Mouse (Mus musculus) cerebellum, adult 11-12 months (tissue): ENCODE results near the gene Sh3gl1.

ENCODE experiments used
- DNase-seq: peaks from one replicate; pipeline ENCODE4 v3.0.0; 2022

Gene Sh3gl1

DNA sequence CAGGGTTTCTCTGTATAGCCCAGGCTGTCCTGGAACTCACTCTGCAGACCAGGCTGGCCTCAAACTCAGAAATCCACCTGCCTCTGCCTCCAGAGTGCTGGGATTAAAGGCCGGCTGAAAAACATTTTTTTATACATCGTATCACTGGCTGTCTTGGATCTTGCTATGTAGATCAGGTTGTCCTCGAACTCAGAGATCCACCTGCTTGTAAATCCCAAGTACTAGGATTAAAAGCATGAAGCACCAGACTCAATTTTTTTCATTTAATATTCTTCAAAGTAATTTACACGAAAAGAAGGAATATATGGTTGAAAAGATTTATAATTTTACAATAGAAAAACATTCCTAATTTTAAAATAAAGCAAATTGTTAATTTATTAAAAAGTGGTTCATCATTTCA, 2.9 kb upstream of the Sh3gl1 start:
- DNase-seq: no peak

DNA sequence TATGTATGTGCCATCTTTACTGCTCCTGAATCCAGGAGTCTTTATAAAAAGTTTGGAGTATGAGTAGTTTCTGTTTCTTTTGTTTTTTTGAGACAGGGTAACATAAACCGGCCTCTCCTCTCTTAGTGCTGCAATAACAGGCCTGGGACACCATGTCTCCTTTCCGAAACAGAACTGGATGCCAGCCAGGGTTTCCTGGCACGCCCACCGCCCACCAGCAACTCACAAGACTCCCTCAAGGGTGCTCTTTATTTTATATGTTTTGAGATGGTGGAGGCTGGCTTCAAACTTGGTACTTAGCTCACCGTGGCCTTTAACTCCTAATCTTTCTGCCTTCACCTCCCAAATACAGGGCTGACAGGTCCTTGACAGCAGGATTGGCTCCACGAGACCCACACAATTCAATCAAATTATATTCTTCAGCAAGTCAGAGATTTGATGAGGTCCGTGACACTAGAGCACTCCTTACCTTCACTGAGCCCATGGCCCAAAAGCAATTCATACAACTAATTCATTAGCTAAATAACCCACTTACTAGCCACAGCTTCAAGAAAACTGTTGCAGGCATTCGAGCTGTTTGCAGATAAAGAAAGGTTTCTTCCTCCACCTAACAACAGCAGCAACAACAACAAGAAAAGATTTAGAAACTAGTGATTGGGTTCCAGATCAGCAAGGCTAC, 2.3 kb upstream of the Sh3gl1 start:
- DNase-seq: peak; percentile 69

DNA sequence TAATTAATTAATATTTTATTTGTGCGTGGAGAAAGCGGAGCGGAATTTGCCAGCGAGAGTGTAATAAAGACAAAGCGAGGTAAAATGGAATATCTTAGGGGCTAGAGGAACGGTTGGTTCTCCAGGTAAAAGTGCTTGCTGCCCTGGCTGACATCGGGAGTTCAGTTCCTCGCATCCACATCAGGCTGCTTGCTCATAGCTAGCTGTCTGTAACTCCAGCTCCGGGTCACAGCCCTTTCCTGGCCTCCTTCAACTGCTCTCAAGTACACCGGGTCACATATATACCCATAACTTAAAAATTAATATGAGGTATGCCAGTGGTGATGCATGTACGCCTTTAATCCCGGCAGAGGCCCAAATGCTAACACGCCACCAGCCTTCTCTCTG, 459 bp upstream of the Sh3gl1 start:
- no peak for DNase-seq

DNA sequence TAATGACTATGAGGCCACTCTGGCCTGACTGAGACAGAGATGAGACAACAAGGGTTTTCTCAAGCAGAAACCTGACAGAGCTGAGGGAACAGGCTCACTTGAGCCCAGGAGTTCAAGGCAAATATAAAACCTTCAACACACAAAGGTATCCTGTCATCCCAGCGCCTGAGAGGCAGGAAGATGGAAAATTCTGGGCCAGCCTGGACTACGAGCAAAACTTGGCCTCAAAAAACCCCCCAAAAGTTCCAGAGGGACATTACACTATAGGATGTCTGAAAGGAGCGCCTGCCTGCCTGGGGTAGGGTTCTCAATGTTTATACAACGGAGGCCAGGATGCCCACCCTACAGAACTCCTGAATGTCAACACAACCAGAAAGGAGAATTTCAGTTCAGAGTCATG, 1.2 kb downstream of the Sh3gl1 start:
- DNase-seq: peak; percentile 22

DNA sequence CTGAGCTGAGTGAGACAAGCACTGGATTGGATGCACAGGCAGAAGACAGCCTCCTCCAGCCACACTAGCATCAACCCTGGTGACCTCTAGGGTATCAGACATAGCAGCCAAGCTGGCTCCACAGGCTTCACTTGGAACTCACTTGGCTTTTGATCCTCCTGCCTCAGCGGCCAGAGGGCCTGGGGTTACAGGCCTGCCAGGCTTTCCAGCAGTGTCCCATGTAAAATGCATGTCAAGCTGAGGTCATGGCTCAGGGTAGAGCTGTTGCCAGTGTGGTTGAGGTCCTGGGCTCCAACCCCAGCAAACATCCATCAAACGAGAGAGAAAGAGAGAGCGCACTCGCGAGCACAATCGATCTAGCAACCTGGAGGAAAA, 1.7 kb downstream of the Sh3gl1 start:
- peak; percentile 40 for DNase-seq

DNA sequence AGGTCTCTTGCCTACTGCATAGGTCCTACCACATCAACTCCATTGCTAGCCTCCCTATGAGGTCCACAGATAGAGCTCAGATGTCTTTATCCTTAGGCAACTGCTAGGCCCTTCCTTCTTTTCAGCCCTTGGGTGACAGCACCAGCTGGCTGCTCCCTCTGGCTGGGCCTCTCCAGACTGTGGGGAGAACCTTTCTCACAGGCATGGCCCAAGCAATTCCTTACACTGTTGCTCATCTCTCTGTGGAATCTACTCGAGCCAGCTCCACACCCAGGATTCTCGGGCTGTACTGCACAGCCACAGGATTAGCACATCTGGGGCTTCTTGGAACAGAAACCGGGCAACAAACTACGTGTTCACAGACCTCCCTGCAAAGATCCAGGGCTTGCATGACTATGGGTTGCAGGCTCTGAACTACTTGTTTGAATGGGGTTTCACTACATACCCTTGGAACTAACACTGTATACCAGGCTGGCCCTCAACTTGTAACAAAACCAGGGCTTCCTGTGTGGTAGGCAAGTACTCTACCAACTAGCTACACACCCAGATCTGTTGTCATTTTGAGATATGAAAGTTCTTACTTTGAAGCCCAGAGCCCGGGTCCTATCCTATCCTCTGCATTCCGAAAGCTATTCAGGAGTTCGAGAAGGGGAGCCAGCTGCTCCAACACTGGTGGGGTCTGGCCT, 2.3 kb downstream of the Sh3gl1 start:
- DNase-seq: peak; percentile 27

DNA sequence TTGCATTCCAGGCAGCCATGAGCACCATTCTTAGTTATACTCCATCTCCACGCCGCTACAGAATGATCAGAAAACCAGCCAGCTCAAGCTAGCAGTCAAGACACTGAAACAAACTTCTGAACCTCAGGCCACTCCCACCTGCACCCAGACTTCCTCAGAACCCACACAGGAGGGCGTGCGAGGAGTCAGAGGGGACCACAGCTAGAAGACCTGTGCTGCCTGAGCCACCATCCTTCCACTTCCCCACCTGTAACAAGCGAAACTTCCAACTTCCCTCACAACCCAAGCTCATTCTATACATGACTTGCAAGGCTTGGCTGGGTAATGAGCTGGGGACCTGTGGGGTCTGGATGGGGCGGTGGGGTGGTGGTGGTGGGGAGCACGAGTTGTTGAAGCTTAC, 3.6 kb downstream of the Sh3gl1 start:
- peak; percentile 22 for DNase-seq

DNA sequence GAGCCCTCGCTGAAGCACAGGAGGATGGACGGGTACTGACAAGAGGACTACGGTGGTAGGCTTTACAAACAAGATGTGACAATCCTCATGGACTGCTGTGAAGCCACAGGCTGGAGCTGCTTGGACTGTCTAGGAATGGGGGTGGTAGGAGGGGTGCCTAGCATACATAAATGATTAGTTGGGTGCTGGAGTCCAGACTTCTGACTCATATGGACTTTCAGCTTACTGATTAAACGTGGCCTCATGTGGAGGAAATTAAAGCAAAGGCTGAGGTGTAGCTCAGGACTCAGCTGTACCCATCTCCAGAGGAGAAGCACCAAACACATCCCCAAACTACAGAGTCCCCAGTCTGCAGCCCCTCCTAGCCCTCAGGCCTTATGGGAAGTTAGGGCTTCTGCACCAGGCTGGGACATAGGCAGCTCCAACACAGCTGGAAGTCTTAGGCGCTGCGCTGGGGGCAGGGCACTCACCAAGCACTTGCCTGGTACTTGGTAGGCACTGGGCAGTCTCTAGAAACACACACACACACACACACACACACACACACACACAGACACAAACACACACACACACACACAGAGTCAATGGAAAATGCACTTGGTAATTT, 4.2 kb downstream of the Sh3gl1 start:
- DNase-seq: peak; percentile 36

DNA sequence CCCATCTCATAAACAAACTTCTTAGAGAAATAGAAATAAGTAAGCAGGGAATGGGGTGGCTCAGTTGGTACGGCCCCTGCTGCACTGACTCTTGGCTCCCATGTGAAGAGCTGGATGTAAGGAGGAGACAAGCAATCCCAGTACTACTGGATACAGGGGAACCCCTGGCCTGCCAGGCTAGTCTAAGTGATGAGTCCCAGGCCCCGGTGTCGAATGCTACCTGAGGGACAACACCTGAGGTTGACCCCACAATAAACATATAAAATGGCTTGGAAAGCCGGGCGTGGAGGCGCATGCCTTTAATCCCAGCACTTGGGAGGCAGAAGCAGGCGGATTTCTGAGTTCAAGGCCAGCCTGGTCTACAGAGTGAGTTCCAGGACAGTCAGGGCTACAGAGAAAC, 5.0 kb downstream of the Sh3gl1 start:
- peak; percentile 38 for DNase-seq

DNA sequence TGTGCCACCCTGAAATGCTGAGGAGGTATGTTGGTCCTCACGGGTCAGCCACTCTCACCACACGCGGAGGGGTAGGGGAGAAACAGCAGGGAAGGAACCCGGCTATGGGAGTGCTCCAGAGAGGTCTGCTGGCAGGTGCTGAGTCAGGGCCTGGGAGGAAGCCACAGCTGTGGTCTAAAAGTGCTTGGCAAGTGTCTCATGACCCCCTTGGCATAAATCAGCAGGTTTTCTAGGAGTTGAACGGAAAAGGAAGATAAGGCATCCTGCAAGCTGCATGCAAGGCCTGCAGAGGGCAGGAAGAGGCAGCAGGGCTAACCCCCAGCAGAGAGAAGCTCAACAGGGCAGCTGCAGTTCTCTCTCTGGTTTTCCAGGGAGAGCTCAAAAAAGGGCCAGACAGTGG, 5.5 kb downstream of the Sh3gl1 start:
- DNase-seq: peak; percentile 58

DNA sequence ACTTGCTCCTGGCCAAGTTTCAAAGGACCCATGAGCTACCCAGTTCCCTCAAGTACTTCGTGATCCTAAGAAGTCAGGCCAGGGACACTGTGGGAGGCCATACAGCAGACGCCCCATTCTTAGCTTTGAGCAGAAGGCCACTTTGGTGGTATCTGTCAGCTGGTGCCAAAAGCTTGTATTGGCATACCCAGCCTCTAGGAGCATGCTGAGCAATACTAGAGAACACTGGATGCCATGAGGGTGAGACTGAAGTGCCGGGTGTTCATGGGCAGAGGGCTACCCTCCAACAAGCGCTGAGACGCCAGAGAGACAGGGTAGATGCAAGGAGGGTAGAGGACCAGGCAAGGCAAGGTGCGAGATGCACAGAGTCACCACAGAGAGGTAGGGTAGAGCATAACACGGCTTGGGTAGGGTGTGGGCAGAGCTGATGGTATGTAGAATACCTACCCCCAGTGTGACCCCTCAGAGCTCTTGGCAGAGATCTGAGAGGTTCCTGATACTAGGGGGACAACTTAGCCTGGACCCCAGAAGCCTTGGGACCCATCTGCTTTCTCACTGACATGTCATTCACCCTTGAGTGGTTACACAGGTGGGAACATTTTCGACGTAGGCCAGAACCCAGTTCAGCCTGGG, 6.1 kb downstream of the Sh3gl1 start:
- peak; percentile 63 for DNase-seq

DNA sequence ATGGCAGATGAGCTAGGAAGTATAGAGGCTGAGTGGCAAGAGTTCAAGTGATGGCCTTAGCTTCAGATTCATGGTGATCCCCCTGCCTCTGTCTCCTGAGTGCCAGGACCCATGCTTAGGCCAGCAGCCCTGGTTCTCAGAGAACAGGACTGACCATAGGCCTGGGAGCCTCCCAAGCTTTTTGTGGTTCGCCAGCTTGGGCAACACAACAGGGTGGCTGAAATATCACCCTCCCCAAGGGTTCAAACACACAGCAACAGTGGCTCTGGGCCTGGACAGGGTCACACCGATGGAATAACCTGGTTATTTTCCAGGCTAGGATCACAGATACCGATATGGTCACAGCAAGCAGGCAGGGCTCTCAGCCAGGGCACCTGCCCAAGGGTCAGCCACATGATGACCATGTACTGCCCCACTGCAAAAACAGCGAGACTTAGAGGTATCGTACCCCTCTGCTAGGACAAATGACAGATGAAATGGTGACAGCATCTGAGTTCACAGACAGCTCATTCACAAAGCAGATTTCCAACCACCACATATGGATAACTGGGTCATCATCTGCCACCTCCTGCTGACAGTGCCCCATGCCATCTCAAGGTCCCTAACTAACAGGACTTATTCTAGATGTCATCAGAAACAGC, 8.5 kb downstream of the Sh3gl1 start:
- DNase-seq: peak; percentile 75

DNA sequence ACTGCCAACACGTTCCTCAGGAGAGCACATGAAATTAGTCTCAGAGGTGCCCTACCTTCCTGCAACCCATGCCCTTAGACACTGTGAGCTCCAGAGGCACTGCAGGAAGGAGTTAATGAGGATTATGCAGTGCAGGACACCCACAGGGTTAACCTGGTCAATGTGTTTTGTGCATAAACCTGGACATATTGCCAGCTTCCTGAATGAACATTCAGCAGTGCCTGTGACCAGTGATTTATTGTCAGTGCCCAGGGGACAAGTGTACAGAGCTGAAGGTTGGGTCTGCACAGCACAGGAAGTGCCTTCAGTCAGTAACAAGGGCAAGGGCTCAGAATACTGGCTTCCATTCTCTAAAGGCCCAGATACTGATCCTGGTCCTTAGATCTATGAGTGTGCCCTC, 9.6 kb downstream of the Sh3gl1 start:
- DNase-seq: peak; percentile 34

DNA sequence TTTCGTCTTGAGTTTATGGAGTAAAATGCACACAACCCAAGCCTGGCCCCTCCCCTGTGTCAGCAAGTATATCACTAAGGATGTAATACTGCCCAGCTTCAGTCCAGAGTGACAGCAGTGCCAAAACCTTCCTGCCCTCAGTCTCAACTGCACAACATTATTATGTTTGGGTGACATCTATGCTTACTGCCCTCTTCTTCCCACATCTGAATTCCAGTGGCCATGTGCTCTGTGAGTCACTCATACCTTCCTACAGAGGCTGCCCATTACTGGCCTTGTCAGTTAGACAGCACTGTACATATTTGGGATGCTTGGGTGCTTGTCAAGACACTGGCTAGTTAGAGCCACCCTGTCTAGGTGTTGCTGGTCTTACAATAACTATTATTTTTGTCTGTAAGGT, 10.1 kb downstream of the Sh3gl1 start:
- peak; percentile 28 for DNase-seq

DNA sequence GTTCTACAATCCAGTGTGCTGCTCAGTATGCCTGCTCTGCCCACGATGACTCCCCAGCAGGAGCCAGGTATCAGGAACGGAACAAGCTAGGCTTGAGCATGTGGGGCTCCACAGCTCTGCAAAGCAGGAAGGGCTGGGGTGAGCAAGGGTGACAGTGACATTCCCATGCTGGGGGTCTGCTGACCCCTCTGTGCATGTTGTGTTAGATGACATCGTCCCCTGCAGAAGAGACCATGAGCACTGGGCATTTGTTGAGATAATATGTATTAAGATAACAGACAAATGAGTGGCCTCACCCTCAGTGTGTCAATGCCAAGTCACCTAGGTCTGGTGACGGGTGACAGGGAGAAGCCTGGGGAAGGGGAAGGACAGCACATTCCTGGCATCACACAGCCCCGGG, 11.5 kb downstream of the Sh3gl1 start:
- DNase-seq: peak; percentile 39

DNA sequence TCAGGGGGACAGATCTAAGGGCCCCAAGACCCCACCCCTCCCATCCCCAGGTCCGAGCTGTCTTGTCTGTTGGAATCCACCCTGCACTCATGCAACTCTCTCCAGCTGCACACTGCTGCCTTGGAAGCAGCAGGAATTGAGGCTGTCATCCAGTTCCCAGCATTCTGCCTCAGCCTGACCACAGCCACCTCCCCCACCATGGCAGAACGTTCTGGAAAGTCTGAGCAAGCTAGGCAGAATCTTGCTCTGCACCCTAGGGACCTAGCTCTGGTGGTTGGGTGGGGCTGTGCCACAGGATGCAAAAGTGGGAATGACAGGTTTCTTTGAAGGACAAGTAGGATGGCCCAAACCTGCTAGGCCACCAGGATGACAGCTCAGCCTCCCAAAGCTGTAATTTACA, 12.0 kb downstream of the Sh3gl1 start:
- peak; percentile 28 for DNase-seq

DNA sequence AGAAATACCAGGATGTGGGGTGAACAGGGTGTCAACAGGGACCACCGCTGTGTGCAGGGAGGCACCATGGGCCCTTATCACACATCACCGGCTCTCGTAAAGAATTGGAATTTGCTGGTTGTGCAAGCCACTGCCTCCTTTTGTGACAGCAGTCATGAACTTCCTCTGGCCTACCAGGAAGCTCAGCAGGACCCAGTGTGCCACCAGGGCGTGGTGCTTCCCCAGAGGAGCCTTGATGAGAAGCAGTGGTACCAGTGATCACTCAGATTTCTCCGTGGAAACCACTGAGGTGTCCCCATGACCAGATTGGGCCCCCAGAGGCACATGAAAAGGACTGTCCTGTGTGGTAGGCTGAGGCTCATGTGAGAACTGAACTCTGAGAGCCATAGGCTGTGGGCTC, 13.0 kb downstream of the Sh3gl1 start:
- no peak for DNase-seq

DNA sequence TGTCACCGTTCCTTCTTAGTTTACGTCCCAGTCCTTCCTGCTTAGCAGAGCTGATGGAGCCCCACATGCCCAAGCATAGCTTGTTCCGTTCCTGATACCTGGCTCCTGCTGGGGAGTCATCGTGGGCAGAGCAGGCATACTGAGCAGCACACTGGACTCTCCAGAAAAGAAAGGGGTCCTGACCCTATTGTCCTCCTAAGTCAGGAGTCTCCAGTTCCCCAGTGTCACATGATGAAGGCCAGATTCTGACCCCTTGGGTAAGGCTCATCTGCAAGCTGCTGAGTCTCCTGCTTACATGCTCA, 13.5 kb downstream of the Sh3gl1 start:
- DNase-seq: no peak

DNA sequence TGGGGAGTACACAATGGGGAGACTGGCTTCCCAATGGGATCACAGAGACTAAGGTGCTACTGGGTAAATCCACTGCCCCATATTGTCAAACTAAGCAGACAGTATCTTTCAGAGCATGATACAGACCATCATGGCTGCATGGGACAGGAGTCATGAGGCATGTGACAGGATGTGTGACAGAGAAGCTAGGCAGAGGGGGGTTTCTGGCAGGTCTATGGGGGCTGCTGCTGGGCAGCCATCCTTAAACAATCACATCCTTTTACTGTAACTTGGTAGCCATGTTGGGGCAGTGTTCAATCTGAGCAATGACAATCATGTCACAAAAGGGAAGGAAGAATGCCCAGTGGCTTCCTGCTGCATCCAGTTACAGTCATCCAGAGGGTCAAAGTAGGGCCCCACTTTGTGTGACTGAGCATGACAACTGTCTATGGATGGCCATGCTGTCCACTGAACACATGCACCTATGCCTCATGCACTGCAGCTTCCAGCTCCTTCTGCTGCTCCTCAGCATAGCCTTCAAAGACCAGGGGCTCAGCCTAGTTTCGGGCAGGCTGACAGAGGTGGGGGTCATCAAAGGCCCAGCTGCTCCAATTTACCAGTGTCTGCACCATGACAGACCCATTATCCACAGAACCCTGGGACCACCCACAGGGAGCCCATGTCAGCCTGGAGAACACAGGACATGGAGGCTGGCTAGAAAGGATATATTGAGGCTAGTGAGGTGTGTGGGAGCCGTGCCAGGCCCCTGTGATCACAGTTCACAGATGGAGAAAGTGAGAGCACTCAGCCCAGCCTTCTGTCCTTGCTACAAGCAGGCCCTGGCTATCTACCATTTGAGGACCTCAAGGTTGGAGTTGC, 14.1 kb downstream of the Sh3gl1 start:
- peak; percentile 83 for DNase-seq

DNA sequence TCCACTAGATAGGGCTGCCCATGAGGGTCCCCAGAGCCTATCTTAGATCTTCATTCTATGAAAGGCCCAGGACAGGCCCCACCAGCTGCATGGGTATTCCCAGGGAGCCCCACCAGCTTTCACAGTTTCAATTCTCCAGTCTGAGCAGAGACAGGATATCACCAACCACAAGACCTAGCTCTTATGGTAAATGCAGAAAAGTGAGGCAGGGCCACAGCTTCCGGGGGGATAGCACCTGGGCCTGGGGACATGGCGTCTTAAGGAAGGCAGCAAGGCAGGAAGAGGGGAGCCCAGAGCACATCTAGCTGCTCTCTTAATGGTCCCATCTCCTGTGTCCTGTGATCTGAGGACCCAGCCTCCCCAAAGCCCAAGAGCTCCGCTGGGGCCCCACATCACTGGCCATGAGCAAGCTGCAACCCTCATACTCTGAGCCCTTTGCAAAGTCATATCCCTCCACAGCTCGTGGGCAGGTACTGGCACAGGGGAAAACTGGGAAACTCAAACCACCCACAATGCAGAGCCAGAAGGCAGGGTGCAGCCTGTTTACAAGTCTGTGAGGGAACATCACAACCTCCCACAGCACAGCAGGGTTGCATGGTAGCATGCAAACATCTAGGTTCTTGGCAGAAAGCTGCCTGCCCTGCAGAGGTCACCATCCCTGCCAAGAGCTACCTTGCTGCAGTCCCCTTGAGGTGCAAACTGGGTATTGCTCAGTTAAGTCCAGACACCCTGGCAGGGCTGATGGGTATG, 15.1 kb downstream of the Sh3gl1 start:
- peak; percentile 65 for DNase-seq

DNA sequence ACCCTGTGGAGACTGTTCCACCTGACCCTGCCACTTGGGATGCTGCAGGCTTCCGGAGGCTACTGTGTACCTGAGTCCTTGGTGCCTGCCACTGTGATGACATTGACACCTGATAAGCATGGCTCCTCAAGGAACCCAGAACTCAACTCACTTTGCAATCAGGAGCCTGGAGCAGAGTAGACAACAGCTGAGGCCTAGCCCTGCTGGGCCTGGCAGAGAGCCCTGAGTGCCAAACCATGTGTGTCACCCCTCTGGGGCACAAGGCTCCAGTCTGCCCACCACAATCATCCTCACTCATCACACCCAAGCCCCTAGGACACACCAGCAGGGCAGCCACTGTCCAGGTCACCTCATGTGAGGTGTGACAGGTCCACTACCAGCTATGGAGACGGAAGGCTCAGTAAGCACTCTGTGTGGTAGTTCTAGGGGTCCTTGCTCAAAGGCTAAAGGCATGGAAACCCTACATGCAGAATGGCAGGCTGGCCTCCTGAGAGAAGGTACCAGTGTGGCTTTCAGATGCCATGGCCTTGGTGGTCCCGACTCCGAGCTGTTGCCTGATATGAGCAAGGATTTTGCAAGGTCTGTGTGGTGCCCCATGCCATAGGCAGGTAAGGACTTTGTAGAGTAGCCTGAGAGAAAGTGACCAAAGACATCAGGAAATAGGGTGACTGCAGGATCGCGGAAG, 15.9 kb downstream of the Sh3gl1 start:
- DNase-seq: peak; percentile 54
